Comparison of ENCODE assay signal across 11 mouse cellular contexts in genomic region chr17:86379405-86380137, GRCm38 (mm10).
DNase-seq lines count a peak whose midpoint lies in the region; ATAC-seq and TF ChIP-seq lines count a peak whose summit lies in the region.
"Had no signal": no experiment of that assay in that cellular context is flagged by ENCODE, and none has a peak within 500 bp of the region (broad histone marks: within the 10 kb centered on the region; RNA-seq: fewer than 3 reads in every experiment).

No protein-coding gene starts in this region.

- no peaks in the 10 kb centered on the region for H3K36me3 ChIP-seq in hindbrain, embryonic 10.5 days
- no peaks in the 10 kb centered on the region for H3K36me3 ChIP-seq in hindbrain, embryonic 11.5 days (ENCODE audit: control insufficient read depth, insufficient read depth, low read length)
- H3K36me3 ChIP-seq in E14TG2a.4 (ENCODE audit: insufficient read depth, low read length) = no peaks in the 10 kb centered on the region
- H3K36me3 ChIP-seq in embryonic facial prominence, embryonic 10.5 days (replicated peaks) = no peaks in the 10 kb centered on the region
- no peaks in the 10 kb centered on the region for H3K36me3 ChIP-seq in limb, embryonic 12.5 days

- H3K4me1 ChIP-seq in hindbrain, embryonic 10.5 days (replicated peaks) = peaks cover 51% of the 10 kb centered on the region
- H3K4me1 ChIP-seq in hindbrain, embryonic 11.5 days (replicated peaks; ENCODE audit: control insufficient read depth, insufficient read depth, low read length) = no peaks in the 10 kb centered on the region; the same call in 1 of the 2 replicates
- peaks cover 42% of the 10 kb centered on the region for H3K4me1 ChIP-seq in E14TG2a.4 (replicated peaks; ENCODE audit: low read depth, low read length)
- peaks cover 61% of the 10 kb centered on the region for H3K4me1 ChIP-seq in embryonic facial prominence, embryonic 10.5 days
- H3K4me1 ChIP-seq in limb, embryonic 12.5 days (replicated peaks) = peaks cover 62% of the 10 kb centered on the region
- H3K4me1 ChIP-seq in cerebellum, adult 2 months (ENCODE audit: control insufficient read depth, insufficient read depth, low read length) = peaks cover 22% of the 10 kb centered on the region

- DNase-seq in hindbrain, embryonic 10.5 days (ENCODE audit: low spot score) = no peak
- no peak for DNase-seq in hindbrain, embryonic 11.5 days (ENCODE audit: low spot score)
- no peak for DNase-seq in embryonic facial prominence, embryonic 10.5 days (ENCODE audit: low spot score)
- DNase-seq in cerebellum, adult 11 months = no peak
- no peak for DNase-seq in cerebellum, adult 2 months
- DNase-seq in gastrocnemius, adult 18-20 months (ENCODE audit: low spot score) = no peak
- DNase-seq: cerebellum, postnatal 36 days; thymus, postnatal 36 days had no signal

- TF ChIP-seq CTCF in E14TG2a.4 (conservative IDR thresholded peaks at IDR 0.05; ENCODE audit: low read length) = no peak
- no peak for TF ChIP-seq CTCF in cerebellum, adult 2 months (IDR thresholded peaks at IDR 0.05; ENCODE audit: borderline replicate concordance, insufficient read depth, low read depth, low read length)

- H3K4me2 ChIP-seq in hindbrain, embryonic 11.5 days (replicated peaks; ENCODE audit: low read depth, low read length) = no peak overlapping the region
- peak overlapping the region; percentile 13; the same call in 1 of the 2 replicates for H3K4me2 ChIP-seq in limb, embryonic 12.5 days

- no peaks in the 10 kb centered on the region for H3K9me3 ChIP-seq in hindbrain, embryonic 10.5 days
- H3K9me3 ChIP-seq in hindbrain, embryonic 11.5 days (ENCODE audit: control insufficient read depth, low read length) = no peaks in the 10 kb centered on the region
- H3K9me3 ChIP-seq in E14TG2a.4 (ENCODE audit: low read length) = no peaks in the 10 kb centered on the region
- H3K9me3 ChIP-seq in embryonic facial prominence, embryonic 10.5 days = no peaks in the 10 kb centered on the region
- no peaks in the 10 kb centered on the region for H3K9me3 ChIP-seq in limb, embryonic 12.5 days

- H3K9ac ChIP-seq in hindbrain, embryonic 11.5 days (ENCODE audit: low read depth, low read length) = no peak overlapping the region
- H3K9ac ChIP-seq in limb, embryonic 12.5 days (replicated peaks) = no peak overlapping the region; the same call in 1 of the 2 replicates

- ATAC-seq in hindbrain, embryonic 11.5 days (ENCODE audit: low FRiP score) = no peak
- ATAC-seq in limb, embryonic 12.5 days (ENCODE audit: insufficient number of reproducible peaks, insufficient read depth, low FRiP score, low TSS enrichment, low read depth) = no peak
- ATAC-seq: inflammation-experienced regulatory T-cells, adult 6 months had no signal

- no peak for TF ChIP-seq POLR2A in cerebellum, adult 2 months (IDR thresholded peaks at IDR 0.05; ENCODE audit: borderline replicate concordance, insufficient read depth, low read length)

- no peak overlapping the region for H3K4me3 ChIP-seq in hindbrain, embryonic 10.5 days
- no peak overlapping the region for H3K4me3 ChIP-seq in hindbrain, embryonic 11.5 days (ENCODE audit: low read depth, low read length)
- H3K4me3 ChIP-seq in E14TG2a.4 (replicated peaks; ENCODE audit: low read length) = 0 out of 2 replicates have a peak overlapping the region, but pooled peaks have one; percentile 20
- H3K4me3 ChIP-seq in embryonic facial prominence, embryonic 10.5 days = no peak overlapping the region
- H3K4me3 ChIP-seq in limb, embryonic 12.5 days (replicated peaks) = no peak overlapping the region
- H3K4me3 ChIP-seq in cerebellum, adult 2 months (replicated peaks; ENCODE audit: insufficient read depth, low read depth, low read length) = no peak overlapping the region

- no peaks in the 10 kb centered on the region for H3K27me3 ChIP-seq in hindbrain, embryonic 10.5 days (ENCODE audit: insufficient read depth, poor library complexity, severe bottlenecking)
- no peaks in the 10 kb centered on the region for H3K27me3 ChIP-seq in hindbrain, embryonic 11.5 days (ENCODE audit: control insufficient read depth, insufficient read depth, low read length)
- H3K27me3 ChIP-seq in E14TG2a.4 (ENCODE audit: insufficient read depth, low read length) = peaks cover 5% of the 10 kb centered on the region
- H3K27me3 ChIP-seq in embryonic facial prominence, embryonic 10.5 days (replicated peaks; ENCODE audit: low read depth, poor library complexity, severe bottlenecking) = no peaks in the 10 kb centered on the region
- H3K27me3 ChIP-seq in limb, embryonic 12.5 days = no peaks in the 10 kb centered on the region
- H3K27me3 ChIP-seq in cerebellum, adult 2 months (ENCODE audit: control insufficient read depth, insufficient read depth, low read length) = no peaks in the 10 kb centered on the region

- WGBS in hindbrain, embryonic 10.5 days = 18% methylated on average over 17 of the region's 17 CpGs
- 21% methylated on average over 17 of the region's 17 CpGs for WGBS in hindbrain, embryonic 11.5 days
- 13% methylated on average over 17 of the region's 17 CpGs for WGBS in embryonic facial prominence, embryonic 10.5 days
- 8% methylated on average over 17 of the region's 17 CpGs for WGBS in limb, embryonic 12.5 days
- WGBS in cerebellum, adult 2 months = 51% methylated on average over 17 of the region's 17 CpGs

- 0 out of 2 replicates have a peak overlapping the region, but pooled peaks have one; percentile 2 for H3K27ac ChIP-seq in hindbrain, embryonic 10.5 days
- no peak overlapping the region for H3K27ac ChIP-seq in hindbrain, embryonic 11.5 days (ENCODE audit: low read depth, low read length)
- H3K27ac ChIP-seq in embryonic facial prominence, embryonic 10.5 days (replicated peaks) = 0 out of 2 replicates have a peak overlapping the region, but pooled peaks have one; percentile 19
- H3K27ac ChIP-seq in limb, embryonic 12.5 days = no peak overlapping the region
- H3K27ac ChIP-seq in cerebellum, adult 2 months (ENCODE audit: insufficient read depth, low read length) = no peak overlapping the region

Comparison
In these comparisons a context has a peak if more than half of its experiments do, and no peak if none do; other contexts are left out.
1. H3K27ac ChIP-seq: peak in hindbrain, embryonic 10.5 days (single experiment) and embryonic facial prominence, embryonic 10.5 days (single experiment); none in hindbrain, embryonic 11.5 days (single experiment), limb, embryonic 12.5 days (single experiment) and cerebellum, adult 2 months (single experiment).